Mouse (Mus musculus) CD4-positive, CD25-positive, alpha-beta regulatory T cell, adult 4 months (primary cell): ENCODE data around the gene Fez1. TPM values are rescaled to one million over a fixed set of nuclear protein-coding genes. Genes with fewer than 3 reads are reported as not detected.

Experiments used
- ATAC-seq: one replicate; pipeline ENCODE4 v1.8.0; 2017
- polyA plus RNA-seq, 2 experiments: library from polyadenylated mRNA; unstranded; fragments of 100-300 nt; shearing (Covaris generic); gene quantifications; one replicate each; pipeline ENCODE4 v1.2.1; 2017

Gene Fez1
- 1 to 10 TPM in 1 of 2 experiments, not detected in 1; 1.6 TPM for polyA plus RNA-seq

GRCm38 (mm10) chr9:36821644-36822000 lies at the start of gene Fez1:
TSS of gene Fez1 (plus strand) at chr9:36821864.
- no peak for ATAC-seq

- ATAC-seq = no peak
These were observed 37.7 kb upstream of the Fez1 start for GRCm38 (mm10) chr9:36783921-36784320.

GRCm38 (mm10) chr9:36792191-36792590 lies 29.5 kb upstream of the Fez1 start:
- ATAC-seq = no peak

- no peak for ATAC-seq
These were observed 27.2 kb upstream of the Fez1 start for GRCm38 (mm10) chr9:36794487-36794886.

GRCm38 (mm10) chr9:36795556-36795955 lies 26.1 kb upstream of the Fez1 start:
- no peak for ATAC-seq

- no peak for ATAC-seq
These were observed 25.4 kb upstream of the Fez1 start for GRCm38 (mm10) chr9:36796224-36796623.

GRCm38 (mm10) chr9:36796781-36797555 lies 24.7 kb upstream of the Fez1 start, which contains the start of gene Ei24:
TSS of gene Ei24 (minus strand) at chr9:36797393.
- ATAC-seq = peak; percentile 84

GRCm38 (mm10) chr9:36801961-36802360 lies 19.7 kb upstream of the Fez1 start:
- ATAC-seq = no peak

- no peak for ATAC-seq
These were observed 18.7 kb upstream of the Fez1 start for GRCm38 (mm10) chr9:36802951-36803350.

GRCm38 (mm10) chr9:36803386-36803785 lies 18.3 kb upstream of the Fez1 start:
- no peak for ATAC-seq

GRCm38 (mm10) chr9:36803926-36804325 lies 17.7 kb upstream of the Fez1 start:
- no peak for ATAC-seq

- ATAC-seq = no peak
These were observed 16.2 kb upstream of the Fez1 start for GRCm38 (mm10) chr9:36805256-36805975.

GRCm38 (mm10) chr9:36808126-36808785 lies 13.4 kb upstream of the Fez1 start:
- no peak for ATAC-seq

GRCm38 (mm10) chr9:36814486-36814885 lies 7.2 kb upstream of the Fez1 start:
- ATAC-seq = no peak

GRCm38 (mm10) chr9:36818905-36819304 lies 2.8 kb upstream of the Fez1 start:
- no peak for ATAC-seq

GRCm38 (mm10) chr9:36820969-36821643 lies 558 bp upstream of the Fez1 start:
- no peak for ATAC-seq

GRCm38 (mm10) chr9:36822024-36822423 lies 360 bp downstream of the Fez1 start:
- no peak for ATAC-seq

- ATAC-seq = no peak
These were observed 5.1 kb downstream of the Fez1 start for GRCm38 (mm10) chr9:36826612-36827363.

- no peak for ATAC-seq
These were observed 9.7 kb downstream of the Fez1 start for GRCm38 (mm10) chr9:36831401-36831800.

GRCm38 (mm10) chr9:36832529-36832928 lies 10.9 kb downstream of the Fez1 start:
- no peak for ATAC-seq

- ATAC-seq = no peak
These were observed 11.6 kb downstream of the Fez1 start for GRCm38 (mm10) chr9:36833043-36833881.
